Mouse (Mus musculus): ENCODE results near the gene Mx1.

The Mx1 gene

DNA sequence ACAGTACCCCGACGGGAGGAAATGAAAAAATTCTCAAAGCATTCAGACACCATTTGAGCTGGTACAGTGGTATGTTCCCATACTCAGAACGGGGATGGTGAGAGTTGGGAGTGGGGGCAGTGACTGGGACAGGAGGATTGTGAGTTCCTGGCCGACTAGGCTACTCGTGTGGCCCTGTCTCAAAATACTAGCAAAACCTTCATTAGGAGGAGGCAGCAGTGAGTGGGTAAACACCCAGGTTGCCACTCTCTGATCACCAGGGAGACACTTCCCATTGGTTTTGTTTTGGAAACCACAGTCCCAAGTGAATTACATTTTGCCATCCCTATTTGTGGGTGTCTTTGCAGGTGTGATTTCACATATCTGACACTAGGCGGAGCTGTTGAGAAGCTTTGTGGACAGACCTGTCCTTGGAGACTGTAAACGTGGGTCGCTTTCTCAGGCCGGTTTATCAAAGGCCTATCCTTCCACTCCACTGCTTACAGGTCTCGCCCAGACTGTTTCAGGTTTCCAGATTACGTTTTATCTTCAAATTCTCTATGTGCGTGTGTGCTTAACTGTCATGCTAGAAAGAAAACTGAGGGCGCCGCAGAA is 18.9 kb downstream of the Mx1 start:
- peak; percentile 45 for DNase-seq (ENCODE audit: low spot score)

DNA sequence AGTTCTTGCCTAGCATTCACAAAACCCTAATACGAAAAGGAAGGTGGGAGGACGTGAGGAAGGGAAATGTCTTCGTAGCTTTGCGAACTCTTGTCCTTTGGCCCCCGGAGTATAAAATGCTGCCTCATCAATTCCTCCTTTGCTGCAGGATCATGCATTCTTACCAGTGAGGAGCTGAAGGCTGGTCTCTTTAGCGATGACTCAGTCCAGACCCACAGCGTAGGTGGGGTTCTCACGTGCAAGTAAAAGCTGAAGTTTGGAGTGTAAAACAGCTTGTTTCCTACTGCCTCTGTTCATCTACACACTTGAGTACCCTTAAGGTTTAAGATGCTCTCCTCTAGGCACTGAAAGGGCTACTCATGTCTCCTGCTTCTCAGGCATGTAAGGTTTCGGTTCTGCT is 20.7 kb downstream of the Mx1 start:
- DNase-seq (ENCODE audit: low spot score): no peak

DNA sequence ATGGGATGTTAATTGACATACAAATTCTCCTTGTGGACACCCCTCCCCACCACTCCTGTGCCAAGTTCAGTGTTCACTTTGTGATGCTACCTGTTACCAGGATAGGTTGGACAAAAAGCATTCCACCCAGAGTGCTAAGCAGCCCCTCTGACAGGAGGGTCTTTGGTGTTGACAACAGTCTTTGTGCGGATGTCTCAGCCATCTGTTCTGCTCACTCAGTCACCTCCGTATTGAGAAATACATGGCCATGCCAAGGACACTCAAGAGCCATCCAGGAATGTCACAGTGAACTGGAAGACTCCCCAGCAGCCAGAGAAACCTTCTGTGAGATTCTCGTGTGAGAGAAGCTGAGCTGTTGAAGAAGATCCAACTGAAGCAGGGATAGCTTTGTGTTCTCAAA is 24.5 kb downstream of the Mx1 start:
- no peak for DNase-seq (ENCODE audit: low spot score)

DNA sequence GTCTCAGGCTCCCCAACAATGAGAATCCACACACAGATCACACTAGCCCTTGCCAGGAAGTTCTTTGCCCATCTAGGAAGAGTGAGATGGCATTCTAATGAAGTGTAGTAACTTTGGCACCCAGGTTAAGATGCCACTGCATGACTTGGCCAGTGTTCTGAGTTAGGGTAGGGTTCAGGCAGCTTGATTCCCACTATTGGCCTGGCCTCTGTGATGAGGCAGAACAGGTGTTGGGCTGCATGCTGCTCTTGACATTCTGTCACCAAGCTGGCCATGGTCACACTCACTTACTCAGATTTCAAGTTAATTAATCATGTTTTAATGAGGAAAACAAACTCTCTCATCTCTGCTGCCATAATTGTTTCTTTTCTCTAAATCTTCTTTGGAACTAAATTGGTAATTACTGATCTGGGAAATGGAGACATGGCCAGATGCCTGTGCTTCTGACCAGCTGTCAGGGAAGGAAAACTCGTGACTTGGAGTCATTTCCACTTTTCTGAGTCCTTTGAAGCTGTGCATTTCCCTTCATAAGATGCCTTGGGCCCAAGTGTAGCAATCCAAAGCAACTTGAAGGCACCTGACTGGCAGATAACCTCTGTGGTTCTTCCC is 25.2 kb downstream of the Mx1 start:
- no peak for DNase-seq (ENCODE audit: low spot score)

DNA sequence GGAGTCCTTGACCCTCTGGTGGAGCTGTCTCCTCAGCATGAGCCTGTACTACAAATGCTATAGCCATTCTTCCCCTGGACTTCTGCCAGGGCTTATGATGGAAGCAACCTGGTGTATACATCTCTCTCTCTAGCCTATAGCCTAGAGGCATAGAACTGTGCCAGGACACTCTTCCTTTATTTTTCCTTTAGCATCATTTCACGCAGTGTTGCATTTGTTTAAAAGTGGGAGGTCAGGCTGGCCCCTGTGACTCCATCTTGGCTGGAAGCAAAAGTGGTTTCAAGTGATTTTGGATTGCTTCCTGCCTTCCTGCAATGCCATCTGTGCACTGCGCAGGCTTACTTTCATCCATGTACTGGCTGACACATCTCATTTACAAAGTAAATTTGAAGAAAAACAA is 28.5 kb downstream of the Mx1 start:
- DNase-seq (ENCODE audit: low spot score): no peak

DNA sequence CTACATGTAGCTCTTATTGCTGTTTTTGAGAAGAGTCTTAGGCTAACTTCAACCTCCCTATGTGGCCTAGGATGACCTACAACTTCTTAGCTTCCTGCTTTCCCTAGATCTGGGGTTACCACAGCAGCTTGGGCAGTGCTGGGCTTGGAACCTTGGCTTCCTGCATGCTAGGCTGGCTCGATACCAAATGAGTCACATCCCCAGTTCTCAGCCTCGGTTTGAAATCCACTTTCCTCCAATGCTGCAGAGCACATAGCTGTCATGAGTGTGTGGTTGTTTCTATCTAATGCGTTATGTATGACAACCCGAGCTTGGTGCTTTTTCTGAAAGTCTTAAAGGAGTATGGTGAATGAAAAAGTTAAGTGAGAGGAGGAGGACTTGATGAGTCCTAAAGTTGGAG is 31.4 kb downstream of the Mx1 start:
- DNase-seq (ENCODE audit: low spot score): no peak

DNA sequence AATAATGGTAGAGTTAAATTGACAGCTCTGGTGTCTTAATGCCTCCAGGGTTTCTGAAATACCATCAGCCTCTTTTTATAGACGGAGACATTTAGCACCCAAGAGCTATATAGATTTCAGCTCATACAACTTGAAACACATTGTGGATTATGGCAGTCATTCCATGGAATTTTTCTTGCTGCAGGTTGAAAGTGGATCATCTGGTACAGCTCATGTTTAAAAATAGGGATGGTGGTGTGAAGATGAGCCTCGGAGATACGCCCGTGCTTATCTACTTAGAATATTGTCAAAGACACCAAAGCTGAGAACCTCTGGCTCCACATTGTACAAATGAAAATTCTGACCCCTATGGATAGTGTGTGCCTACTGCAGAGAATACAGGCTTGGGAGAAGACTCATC is 32.6 kb downstream of the Mx1 start:
- DNase-seq (ENCODE audit: low spot score): no peak

DNA sequence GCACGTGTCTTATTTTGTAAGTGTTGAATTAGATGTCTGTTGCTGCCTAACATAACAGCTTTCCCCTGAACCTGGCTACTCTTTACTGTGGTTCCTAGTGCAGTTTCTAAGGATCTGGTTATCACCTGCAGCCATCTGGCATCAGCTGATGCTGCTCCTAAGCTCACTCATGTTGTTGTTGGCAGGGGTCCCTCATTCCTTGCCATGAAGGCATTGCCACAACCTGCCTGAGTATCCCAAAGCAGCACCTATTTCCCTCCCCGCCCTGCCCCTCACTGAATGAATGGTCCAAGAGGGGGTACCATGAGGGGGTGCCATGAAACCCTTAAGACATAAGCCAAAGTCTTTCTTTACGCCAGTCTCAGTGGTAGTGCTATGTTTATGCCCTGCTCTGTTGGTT is 34.7 kb downstream of the Mx1 start:
- no peak for DNase-seq (ENCODE audit: low spot score)

DNA sequence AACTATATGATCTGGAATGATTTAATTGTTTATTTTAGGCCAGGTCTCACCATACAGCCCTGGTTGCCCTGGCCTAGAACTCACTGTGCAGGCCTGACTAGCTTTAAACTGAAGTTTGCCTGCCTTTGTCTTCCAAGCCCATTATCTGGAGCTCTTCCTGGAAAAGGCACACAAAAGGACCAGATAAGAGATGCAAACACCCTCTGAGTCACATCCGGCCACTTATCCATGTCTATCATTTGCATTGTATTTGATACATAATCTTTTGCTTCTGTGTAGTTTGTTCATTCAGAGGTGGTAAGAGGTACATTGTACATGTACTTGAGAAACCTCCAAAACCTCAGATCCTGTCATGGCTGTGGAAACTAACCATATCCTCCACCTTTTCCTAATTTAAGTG is 39.1 kb downstream of the Mx1 start:
- no peak for DNase-seq (ENCODE audit: low spot score)

DNA sequence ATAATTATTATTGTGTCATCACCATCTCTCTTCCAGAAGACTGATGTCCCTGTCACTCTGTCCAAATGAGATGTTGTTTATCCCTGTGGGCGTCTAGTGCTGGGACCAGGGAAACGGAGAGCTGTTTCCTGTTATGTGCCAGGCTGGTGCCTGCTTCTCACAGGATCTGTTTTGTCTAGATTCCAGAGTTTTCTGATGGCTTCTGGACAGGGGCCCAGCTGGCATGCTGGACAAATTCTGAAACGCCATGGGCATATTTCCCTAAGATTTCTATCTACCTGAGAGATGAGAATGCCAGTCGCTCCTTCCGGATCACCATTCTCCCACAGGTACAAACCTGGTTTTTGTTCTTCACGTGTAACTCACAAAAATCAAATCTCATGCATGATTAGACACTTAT is 41.0 kb downstream of the Mx1 start:
- no peak for DNase-seq (ENCODE audit: low spot score)

DNA sequence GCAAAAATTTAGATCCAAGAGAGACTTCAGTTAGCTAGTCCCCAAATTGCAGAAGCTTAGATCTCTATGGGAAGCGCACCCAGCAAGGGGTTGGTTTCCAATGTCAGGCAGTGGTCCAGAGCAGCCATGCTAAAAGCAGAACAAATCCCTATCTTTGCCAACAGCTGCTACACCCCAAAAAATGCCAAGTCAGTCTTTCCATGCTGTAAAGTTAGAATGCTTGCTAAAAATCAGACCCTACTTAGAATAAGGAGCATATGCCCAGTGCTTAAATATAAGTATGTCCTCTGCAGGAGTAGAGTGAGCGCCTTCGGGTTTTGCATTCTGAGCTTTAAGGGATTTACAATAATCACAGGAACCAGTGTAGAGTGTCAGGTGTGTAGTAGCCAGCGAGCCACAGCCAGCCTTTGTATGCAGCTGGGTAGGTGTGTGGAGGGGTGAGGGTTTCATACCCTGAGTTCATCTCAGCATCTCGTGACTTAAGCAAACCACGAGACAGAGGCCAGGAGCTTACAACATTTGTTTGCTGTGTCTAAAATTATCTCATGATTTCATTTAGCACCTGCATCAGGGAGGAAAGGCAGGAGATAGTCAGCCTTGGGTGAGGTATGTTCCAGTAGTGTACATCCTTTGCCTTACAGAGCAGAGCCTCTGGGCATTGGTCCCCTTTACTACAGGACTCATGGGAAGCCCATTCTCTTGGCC is 43.8 kb downstream of the Mx1 start:
- no peak for DNase-seq (ENCODE audit: low spot score)

DNA sequence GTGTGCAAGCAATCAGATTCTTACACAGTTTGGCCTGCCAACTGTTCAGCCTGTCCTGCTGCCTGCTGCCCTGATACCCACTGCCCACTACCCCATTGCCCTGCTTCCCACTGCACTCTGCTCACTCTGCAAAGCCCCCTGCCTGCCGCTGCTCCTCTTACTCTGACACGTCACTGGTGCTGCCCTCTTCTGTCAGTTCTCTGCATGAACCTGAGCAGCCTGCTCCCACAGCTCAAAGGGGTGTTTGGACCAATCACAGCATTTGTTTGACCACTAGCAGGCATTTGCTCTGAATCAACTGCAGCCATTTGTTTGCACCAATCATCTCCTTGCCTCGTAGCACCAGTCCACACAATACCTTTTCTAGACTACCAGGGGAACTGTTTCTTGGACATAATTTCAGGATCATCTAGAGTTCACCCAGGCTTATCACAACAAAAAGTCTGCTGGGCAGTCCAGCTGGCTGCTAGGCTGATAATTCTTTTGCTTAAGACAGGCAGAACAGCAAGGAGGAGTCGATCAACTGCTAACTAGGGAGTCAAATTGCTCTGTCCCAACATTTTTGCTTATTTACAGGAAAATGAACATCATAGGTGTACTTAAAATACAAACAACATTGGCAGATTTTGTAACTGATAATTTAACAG is 44.7 kb downstream of the Mx1 start:
- no peak for DNase-seq (ENCODE audit: low spot score)

DNA sequence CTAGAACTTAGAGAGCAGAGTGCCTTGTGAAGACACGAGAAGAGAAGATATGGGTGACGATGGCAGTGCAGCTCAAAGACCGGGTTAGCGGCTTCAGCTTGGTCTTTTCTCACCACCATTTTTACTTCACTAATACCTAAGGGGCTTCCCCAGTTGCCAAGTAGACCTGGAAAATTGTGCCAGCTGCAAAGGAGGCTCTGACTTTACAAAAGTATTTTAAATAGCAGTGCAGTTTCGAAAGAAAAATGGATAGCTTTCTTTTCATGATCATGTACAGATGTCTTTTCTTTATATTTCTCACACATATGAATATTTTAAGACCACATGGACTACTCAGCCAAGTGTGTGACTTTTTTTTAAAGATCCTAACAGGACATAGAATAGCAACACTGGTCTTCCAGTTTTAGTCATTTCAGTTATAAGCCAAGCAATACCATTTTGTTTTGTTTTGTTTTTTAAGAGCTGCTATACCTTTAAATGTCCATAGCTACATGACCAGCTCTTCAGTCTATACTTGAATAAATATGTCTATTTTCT is 57.2 kb downstream of the Mx1 start:
- DNase-seq (ENCODE audit: low spot score): no peak

DNA sequence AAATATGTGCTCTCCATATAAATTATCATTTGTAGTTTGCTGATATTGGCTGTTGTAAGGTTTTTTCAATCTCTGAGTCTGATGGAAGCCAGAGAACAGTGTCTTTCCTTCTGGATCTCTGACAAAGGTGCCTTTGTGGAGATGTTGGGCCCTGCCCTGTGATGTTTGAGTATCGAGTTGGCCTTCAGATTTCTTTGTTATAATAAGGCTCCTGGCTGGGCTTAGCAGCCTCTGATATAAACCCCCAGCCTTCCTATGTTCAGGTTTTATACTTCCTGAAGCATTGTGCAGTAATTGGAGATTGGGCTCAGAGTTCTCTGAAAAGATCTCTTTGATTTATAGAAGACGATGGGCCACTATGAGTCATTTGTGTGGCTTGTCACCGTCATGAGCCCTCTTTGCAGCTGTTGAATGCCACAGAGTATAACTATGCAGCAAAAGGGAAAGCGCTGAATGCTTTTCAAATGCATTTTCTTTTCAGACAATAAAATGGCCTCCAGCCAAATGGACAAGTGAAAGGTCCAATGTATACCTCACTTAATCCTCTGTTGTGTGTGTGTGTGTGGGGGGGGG is 60.4 kb downstream of the Mx1 start:
- DNase-seq (ENCODE audit: low spot score): no peak

DNA sequence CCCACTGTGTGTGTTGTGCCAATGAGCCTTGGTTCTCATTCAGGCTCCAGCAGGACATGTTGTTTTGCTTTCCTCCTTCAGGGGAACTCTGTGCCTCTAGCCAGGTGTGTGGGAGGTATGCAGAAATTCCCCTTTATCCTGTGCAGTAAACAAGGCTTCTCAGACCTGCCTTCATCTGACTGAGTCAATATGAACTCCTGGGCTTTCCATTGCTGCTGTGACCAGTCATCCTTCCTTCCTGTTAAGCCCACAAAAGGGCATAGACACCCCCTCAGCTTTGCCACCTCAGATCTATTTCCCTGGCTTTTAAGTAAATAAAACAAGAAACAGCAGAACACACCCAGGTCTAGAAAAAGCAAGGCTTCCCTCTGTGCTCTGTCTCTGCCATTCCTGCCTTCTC is 61.0 kb downstream of the Mx1 start:
- no peak for DNase-seq (ENCODE audit: low spot score)

DNA sequence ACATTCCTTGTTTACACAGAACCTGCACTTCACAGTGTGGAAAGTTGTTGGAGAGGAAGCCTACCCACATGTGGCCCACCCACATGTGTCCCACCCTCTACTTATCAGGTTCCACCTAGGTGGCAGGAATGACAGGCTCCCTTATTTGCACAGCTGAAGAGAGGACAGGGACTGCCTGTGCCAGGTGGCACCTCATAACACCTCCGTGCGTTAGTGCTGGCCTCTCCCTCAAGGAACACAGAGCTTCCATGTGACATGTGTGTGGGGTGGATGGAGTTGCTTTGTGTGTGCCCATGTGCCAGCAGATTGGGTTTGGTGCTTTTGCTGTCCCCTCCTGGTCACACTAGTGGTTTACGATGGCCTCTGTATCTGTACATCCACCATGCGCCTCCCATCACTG is 62.7 kb downstream of the Mx1 start:
- no peak for DNase-seq (ENCODE audit: low spot score)

DNA sequence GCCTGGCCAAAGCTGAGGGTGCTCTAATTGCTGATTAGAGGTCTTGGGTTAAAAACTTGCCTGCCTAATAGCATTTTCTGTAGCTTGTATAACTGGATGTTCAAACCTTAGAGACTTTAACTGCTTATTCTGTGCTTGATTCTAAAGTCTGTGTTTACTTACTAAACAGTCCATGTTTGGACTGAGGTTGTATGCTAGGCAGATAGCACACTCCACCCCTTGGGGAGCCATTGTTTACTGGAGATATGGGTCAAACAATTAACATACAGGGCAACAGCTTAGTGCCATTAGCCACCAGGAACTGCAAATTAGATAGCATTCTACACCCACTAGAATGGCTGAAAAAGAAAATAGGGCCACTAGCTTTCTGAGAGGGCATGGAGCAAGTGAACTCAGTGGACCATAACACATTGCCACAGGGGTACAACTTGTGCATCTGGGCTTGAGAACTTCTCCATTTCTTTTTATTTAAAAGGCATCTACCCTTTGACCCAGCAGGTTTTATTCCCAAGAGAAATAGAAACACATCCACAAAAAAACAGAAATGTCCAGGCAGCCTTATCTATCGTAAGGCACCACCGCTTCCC is 64.7 kb downstream of the Mx1 start:
- DNase-seq (ENCODE audit: low spot score): no peak
